Mouse (Mus musculus) erythroblast, embryonic 14.5 days (primary cell): ENCODE results near the gene Pkig.

Experiments
- GATA1 ChIP-seq: IDR thresholded peaks from 2 replicates; pipeline ENCODE4 v1.6.1; 2012; ENCODE audit warnings: low read length, inconsistent platforms, mixed read lengths
- TAL1 ChIP-seq: IDR thresholded peaks from 3 replicates; pipeline ENCODE4 v1.6.1; 2012; ENCODE audit warnings: low read length, inconsistent platforms, mixed read lengths

GRCm38 (mm10) chr2:163696763-163697162 is 38.6 kb downstream of the Pkig start:
- TF ChIP-seq GATA1 (no peak), TAL1 (no peak)
